Mouse (Mus musculus) spleen, postnatal 14 days (tissue): ENCODE data around the gene Mboat2.

ENCODE experiments used
- DNase-seq, 2 experiments: peaks; one replicate each; pipeline ENCODE4 v3.0.0; 2021 to 2022; ENCODE audit warnings: low spot score in 2 of 2

Gene Mboat2

DNA sequence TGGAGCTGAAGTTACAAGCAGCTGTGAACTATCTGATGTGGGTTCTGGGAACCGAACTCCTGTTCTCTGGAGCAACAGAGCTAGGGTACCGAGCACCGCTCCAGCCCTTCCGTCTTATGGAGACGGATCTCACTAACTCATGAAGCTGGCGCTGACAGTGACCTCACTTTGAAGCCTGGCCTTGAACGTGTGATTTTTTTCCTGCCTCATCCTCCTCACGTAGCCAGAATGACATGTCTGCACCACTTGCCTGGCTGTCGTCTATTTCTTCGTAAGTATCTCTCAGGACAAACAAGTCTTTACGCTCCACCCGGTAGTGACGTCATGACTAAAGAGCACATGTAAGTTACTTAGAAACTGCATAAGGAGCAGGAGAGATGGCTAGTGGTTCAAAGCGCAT is 116.4 kb downstream of the Mboat2 start:
- DNase-seq, result no peak

DNA sequence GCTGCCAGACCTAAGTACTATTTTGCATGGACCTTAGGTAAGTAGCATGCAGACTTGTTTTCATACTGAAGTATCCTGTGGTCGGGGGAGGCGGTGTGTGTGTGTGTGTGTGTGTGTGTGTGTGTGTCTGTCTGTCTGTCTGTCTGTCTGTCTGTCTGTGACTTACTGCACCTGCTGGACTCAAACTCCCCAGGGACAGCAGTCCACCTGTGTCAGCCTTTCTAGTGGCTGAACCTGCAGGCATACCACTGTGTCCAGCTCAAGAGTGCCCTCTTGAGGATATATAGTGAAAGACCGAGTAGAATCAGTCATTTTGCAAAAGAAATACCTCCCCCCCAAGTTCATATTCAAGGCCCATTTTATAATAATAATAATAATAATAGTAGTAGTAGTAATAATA is 117.7 kb downstream of the Mboat2 start:
- DNase-seq, result no peak

DNA sequence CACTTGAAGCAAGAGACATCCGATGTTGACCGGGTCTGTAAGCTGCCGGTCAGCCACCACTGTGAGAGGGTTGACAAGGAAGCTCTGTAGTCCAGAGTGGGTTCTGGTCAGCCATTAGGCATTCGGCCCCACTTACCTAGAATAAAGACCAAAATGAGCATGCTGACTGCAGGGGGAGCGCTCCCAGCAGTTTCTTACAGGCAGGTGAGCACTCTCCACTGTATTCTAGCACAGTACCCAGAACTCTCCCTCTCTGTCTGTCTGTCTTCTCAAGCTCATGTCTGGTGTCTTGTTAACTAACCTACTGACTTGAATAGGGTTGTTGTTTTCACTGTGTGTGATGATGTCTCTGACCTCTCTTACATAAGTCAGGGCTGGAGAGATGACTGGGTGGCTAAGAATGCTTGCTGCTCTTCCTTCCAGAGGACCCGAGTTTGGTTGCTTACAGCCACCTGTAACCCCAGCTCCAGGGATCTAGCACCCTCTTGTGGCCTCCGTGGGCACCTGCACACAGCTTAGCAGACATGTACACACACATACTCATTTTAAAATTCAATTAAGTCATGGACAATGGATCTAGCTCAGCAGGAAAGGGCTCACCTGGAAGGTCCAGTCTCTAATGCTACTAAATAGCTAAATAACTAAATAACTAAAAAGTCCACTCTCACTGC is 119.8 kb downstream of the Mboat2 start:
- DNase-seq, result peak in 1 of 2 experiments; percentile 23

GRCm38 (mm10) chr12:24952147-24952546 is 121.5 kb downstream of the Mboat2 start:
- peak; percentile 18 to 44 for DNase-seq

- DNase-seq, result no peak
These were observed 124.5 kb downstream of the Mboat2 start for GRCm38 (mm10) chr12:24955137-24955536.

- DNase-seq, result no peak
These were observed 127.8 kb downstream of the Mboat2 start for GRCm38 (mm10) chr12:24958526-24958925.

GRCm38 (mm10) chr12:24961821-24962220 is 131.1 kb downstream of the Mboat2 start:
- DNase-seq, result no peak

GRCm38 (mm10) chr12:24962362-24962967 is 131.8 kb downstream of the Mboat2 start:
- DNase-seq, result no peak

DNA sequence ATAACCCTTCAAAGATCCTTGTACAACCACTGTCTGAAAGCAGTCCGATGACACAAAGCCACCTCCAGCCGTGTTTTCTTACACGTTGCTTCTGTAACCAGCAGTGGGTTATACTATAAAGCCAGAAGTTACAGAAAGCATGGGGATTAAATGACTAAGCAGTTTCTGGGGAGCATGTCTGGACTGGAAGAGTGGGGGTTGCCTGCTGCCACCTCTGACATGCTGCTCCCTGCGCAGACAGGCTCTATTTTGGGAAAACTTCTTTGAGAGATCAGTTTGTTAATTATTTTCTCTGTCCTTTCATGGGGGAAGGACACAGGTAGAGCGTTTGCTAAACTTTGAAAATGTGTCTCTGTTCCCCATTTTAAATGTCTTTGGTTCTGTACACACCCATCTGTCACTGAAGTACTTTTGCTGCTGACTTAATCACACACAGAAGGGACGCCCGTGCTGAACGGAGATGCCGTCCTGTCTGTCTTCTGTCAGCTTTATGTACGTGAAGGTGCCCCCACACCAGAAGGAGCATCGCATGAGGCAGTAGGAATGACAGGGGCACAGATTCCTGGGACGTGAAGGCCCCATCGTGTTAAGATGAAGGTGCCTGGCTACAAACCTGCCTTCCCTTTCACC is 132.8 kb downstream of the Mboat2 start:
- DNase-seq, result no peak

GRCm38 (mm10) chr12:24965406-24965805 is 134.7 kb downstream of the Mboat2 start:
- DNase-seq, result no peak

- no peak for DNase-seq
These were observed 135.4 kb downstream of the Mboat2 start for GRCm38 (mm10) chr12:24966046-24966445.

- no peak for DNase-seq
These were observed 141.0 kb downstream of the Mboat2 start for GRCm38 (mm10) chr12:24971490-24972200.

DNA sequence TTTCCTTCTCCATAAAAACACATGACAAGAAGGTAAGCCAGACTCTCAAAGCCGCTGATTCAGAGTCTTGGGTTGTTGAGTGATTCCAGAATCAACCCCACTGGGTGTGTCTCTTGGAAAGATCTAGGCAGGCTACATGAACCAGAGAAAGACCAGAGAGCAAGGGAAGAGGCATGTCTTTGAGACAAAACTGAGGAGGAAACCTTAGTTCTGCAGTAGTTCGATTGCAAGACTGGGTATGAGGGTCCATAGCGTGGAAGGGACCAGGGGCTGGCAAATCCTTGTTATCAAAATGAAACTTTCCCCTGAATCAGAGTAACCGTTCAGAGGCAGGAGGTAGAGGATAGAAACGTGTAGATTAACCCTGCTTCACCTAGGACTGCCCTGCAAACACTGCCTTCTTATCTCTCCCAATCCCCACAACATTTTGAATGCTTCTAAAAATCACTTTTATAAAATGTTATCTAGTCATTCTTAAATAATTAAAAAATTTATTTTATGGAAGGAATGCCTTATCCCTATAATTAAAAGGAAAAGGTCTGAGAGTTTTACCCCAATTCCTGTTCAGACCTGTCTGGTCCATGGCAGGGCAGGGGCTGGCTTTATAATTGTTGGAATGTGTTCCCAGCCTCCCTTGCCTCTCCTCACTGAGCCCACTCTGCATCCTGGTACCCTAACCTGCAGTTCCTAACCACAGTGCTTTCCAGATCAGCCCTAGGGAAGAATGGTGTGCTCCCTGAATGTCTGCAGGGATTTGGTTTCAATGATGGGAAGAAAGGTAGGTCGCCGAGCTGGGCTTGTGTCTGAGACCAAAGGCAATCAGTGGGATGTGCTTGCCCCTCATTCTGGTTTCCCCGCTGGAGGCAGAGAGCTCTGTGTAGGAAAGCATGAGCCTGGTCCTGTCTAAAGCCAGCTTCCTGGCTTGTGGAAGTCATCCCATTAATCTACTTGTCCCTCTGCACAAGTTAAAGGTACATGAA is 142.0 kb downstream of the Mboat2 start:
- DNase-seq, result no peak

DNA sequence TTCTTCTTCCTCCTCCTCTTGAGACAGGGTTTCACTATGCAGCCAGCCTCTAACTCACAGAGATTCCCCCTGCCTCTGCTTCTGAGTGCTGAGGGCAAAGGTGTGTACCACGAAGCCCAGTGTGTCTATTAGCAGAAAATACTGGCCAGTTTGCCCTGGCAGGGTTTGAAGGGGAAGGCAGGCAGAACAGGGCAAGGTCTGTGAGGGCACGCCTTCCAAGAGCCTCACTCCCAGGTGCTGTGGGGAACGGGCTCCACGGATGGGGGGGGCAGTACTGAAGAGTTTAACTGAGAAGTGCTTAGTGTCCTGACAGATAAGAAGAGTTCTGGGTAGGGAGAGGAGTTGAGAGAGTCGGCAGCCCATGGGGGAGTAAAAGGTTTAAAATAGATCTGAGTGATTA is 142.9 kb downstream of the Mboat2 start:
- no peak for DNase-seq

DNA sequence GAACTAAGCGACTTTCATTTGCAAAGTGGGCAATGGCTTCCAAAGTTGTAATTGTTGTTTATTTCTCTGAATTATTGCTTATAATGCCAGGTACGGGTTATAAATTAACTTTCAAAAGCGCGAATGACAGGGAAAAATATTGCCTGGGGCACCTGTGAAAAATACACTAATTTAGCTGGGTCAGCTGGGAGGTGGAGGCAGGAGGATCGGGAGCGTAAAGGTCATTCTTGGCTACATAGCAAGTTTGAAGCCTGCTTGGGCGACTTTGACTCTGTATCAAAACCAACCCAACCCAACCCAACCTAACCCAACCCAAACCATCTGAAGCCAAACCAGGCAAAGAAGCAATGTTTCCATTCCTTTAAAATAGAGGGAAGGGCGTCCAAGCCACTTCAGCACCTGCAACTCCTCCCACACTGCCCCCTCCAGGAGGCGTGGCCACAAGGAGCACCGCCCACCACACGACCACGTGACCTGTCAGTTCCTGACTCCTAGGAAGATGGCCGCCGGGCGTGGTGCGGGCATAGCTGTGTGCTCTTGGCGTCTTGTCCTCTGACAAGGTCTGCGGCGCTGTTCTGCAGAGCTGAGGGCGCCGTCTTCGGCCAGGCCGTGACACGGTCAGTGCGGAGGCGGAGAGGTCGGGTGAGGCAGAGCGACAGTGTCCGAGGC is 143.9 kb downstream of the Mboat2 start, which contains the start of gene Kidins220:
Kidins220 (plus strand) TSS at position 480 of the 669 bp plus-strand sequence.
- DNase-seq, result peak; percentile 89 to 96

GRCm38 (mm10) chr12:24975115-24975733 is 144.5 kb downstream of the Mboat2 start:
- DNase-seq, result peak; percentile 11 to 41

DNA sequence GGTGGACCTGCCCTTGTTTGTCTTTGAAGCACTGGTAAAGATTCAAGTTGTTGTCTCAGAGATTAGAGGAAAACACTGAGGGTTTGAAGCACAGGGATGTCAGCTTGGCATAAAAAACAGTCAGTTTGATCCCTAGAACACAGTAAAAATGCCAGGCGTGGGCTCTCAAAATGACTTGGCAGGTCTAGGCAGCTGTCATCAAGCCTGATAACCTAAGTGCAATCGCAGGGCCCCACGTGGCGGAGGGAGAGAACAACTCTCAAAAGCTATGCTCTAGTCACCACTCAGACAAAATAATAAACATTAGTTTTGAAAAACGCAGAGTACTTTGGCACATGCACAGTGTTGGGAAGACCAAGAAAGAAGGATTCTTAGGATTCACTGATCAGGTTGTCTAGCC is 154.5 kb downstream of the Mboat2 start:
- DNase-seq, result no peak

DNA sequence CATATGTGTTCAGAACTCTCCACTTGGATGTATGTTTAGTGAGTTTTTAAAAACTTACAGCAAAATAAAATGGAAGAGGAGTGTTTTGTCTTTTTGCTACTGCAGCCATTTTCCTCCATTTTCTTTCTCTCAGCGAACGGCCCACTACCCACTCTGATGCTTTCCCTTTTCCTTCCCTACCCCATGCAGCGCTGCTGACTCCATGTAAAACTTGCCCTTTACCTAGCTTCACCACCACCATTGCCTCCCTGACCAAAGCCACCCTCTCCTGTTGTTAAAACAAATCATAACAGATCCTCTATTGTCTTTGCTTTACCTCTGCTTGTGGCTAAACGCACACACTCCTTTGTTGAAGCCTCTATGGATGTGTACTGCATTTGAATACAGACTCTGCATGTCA is 164.7 kb downstream of the Mboat2 start:
- DNase-seq, result no peak

- DNase-seq, result no peak
These were observed 174.7 kb downstream of the Mboat2 start for GRCm38 (mm10) chr12:25005350-25005749.

DNA sequence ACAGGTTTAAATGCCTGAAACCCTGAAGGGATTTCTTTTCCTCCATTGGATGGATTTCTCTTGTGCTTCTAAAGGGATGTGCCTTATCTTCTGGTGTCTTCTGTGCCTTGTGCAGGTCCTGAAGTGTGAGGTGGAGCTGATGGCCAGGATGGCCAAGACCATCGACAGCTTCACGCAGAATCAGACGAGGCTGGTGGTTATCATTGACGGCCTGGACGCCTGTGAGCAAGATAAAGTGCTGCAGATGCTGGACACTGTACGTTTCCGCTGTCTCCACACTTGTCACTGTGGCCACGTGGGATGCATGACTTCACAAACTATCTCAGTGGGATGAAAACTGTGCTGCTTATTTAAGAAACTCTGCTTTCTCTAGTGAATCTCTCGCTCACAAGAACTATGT is 179.3 kb downstream of the Mboat2 start:
- no peak for DNase-seq
